Mouse (Mus musculus) embryonic facial prominence, embryonic 11.5 days (tissue): ENCODE data around the gene Fbxw7. TPM values are rescaled to one million over a fixed set of nuclear protein-coding genes. Genes with fewer than 3 reads are reported as not detected.

Source experiments
- ATAC-seq: fragments of 200-750 bp; cut with Nextera tagmentation; replicated peaks from 2 replicates; pipeline ENCODE4 v1.8.0; 2017; ENCODE audit warnings: low read depth; ENCODE audit not compliant: insufficient number of reproducible peaks, low FRiP score, low TSS enrichment
- DNase-seq: peaks from one replicate; pipeline ENCODE4 v3.0.0-alpha.2; 2015; ENCODE audit warnings: low spot score
- H3K27ac ChIP-seq: fragments of 300-500 bp; sonication (generic); replicated peaks from 2 replicates; pipeline ENCODE4 v1.5.1; 2014; ENCODE audit warnings: mild to moderate bottlenecking, low read depth, low read length, control low read depth
- H3K27me3 ChIP-seq: fragments of 300-500 bp; sonication (generic); 2 replicates; pipeline ENCODE4 v1.6.1; 2014; ENCODE audit warnings: mild to moderate bottlenecking, low read length, moderate library complexity, mixed read lengths; ENCODE audit not compliant: control insufficient read depth, insufficient read depth
- H3K36me3 ChIP-seq: fragments of 300-500 bp; sonication (generic); replicated peaks from 2 replicates; pipeline ENCODE4 v1.6.1; 2014; ENCODE audit warnings: low read depth, mild to moderate bottlenecking, low read length, moderate library complexity, mixed read lengths; ENCODE audit not compliant: control insufficient read depth, insufficient read depth
- H3K4me1 ChIP-seq: fragments of 300-500 bp; sonication (generic); 2 replicates; pipeline ENCODE4 v1.6.1; 2014; ENCODE audit warnings: low read length, mixed read lengths; ENCODE audit not compliant: control insufficient read depth, insufficient read depth
- H3K4me2 ChIP-seq: fragments of 300-500 bp; sonication (generic); 2 replicates; pipeline ENCODE4 v1.6.1; 2014; ENCODE audit warnings: low read depth, mild to moderate bottlenecking, control low read depth, low read length, moderate library complexity
- H3K4me3 ChIP-seq: fragments of 300-500 bp; sonication (generic); 2 replicates; pipeline ENCODE4 v1.5.1; 2014; ENCODE audit warnings: low read depth, low read length, control low read depth
- H3K9ac ChIP-seq: fragments of 300-500 bp; sonication (generic); replicated peaks from 2 replicates; pipeline ENCODE4 v1.6.1; 2014; ENCODE audit warnings: mild to moderate bottlenecking, control low read depth, low read length
- H3K9me3 ChIP-seq: fragments of 300-500 bp; sonication (generic); replicated peaks from 2 replicates; pipeline ENCODE4 v1.6.1; 2016; ENCODE audit warnings: mild to moderate bottlenecking, low read length, inconsistent platforms, mixed read lengths; ENCODE audit not compliant: control insufficient read depth
- WGBS: fragments of 180-500 bp; shearing (Covaris S2); extraction: QIAGEN DNeasy Blood & Tissue Kit; methylation state at CpG from one replicate; pipeline ENCODE4 v1.1.7; 2014; 5-methylcytosine and 5-hydroxymethylcytosine counted together
- polyA plus RNA-seq: library from polyadenylated mRNA; unstranded; fragments of >200 nt; fragmentation: Nextera tagmentation; extraction: Ambion mirVana; gene quantifications from 2 replicates; pipeline ENCODE4 v1.2.1, GENCODE M21; 2014

The Fbxw7 gene
- polyA plus RNA-seq, 1 experiment from 2014 or later, result 13.1 TPM

GRCm38 (mm10) chr3:84937360-84938355 lies 122.6 kb downstream of the Fbxw7 start:
- H3K36me3 ChIP-seq, result no peaks in the 10 kb centered on the region
- ATAC-seq (peak; percentile 67; the same call in 1 of the 2 replicates), DNase-seq (peak; percentile 21)
- H3K27ac ChIP-seq, result no peak overlapping the region
- H3K27me3 ChIP-seq, result no peaks in the 10 kb centered on the region
- no peak overlapping the region for H3K4me3 ChIP-seq
- 72% methylated on average over 12 of the region's 12 CpGs for WGBS
- no peaks in the 10 kb centered on the region for H3K9me3 ChIP-seq
- no peak overlapping the region for H3K4me2 ChIP-seq
- H3K9ac ChIP-seq, result no peak overlapping the region
- H3K4me1 ChIP-seq, result no peaks in the 10 kb centered on the region

GRCm38 (mm10) chr3:84944933-84945332 lies 129.9 kb downstream of the Fbxw7 start:
- Histone ChIP-seq H3K36me3 (no peaks in the 10 kb centered on the region), H3K27me3 (no peaks in the 10 kb centered on the region), H3K4me3 (no peak overlapping the region), H3K27ac (no peak overlapping the region), H3K4me2 (no peak overlapping the region), H3K4me1 (no peaks in the 10 kb centered on the region), H3K9me3 (no peaks in the 10 kb centered on the region), H3K9ac (no peak overlapping the region)
- no peak for ATAC-seq
- WGBS, result 92% methylated on average over 3 of the region's 3 CpGs
- DNase-seq, result no peak

GRCm38 (mm10) chr3:84946381-84946780 lies 131.3 kb downstream of the Fbxw7 start:
- Histone ChIP-seq H3K27me3 (no peaks in the 10 kb centered on the region), H3K27ac (no peak overlapping the region), H3K4me1 (no peaks in the 10 kb centered on the region), H3K36me3 (no peaks in the 10 kb centered on the region), H3K4me3 (no peak overlapping the region), H3K9me3 (no peaks in the 10 kb centered on the region), H3K4me2 (no peak overlapping the region), H3K9ac (no peak overlapping the region)
- no peak for DNase-seq
- WGBS, result 89% methylated on average over 1 of the region's 1 CpGs
- no peak for ATAC-seq

DNA sequence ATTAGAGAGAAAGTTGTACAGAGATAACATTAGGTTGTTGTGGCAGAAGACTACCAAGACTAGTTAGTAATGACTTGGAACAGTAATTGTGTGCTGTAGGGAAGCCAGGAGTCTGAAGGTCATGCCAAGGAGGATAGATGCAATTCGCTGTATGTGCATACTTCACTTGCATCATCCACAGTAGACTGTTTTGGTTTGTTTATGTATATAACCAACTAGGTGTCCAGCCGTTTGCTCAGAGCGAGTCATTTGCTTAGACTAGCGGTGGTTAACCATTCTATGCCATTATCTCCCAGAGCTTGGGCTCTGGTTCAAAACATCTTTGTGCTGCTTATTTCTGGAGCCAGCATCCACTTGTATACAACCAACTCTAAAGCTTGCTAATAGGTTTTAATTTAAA lies 134.3 kb downstream of the Fbxw7 start:
- Histone ChIP-seq H3K36me3 (no peaks in the 10 kb centered on the region), H3K4me3 (no peak overlapping the region), H3K4me2 (no peak overlapping the region), H3K27me3 (no peaks in the 10 kb centered on the region), H3K4me1 (no peaks in the 10 kb centered on the region), H3K9ac (no peak overlapping the region), H3K27ac (no peak overlapping the region), H3K9me3 (no peaks in the 10 kb centered on the region)
- ATAC-seq, result no peak
- no peak for DNase-seq
- WGBS, result 95% methylated on average over 4 of the region's 4 CpGs

- Histone ChIP-seq H3K4me1 (no peaks in the 10 kb centered on the region), H3K9me3 (no peaks in the 10 kb centered on the region), H3K36me3 (no peaks in the 10 kb centered on the region), H3K4me2 (peak overlapping the region; percentile 60), H3K9ac (no peak overlapping the region), H3K4me3 (peak overlapping the region; percentile 33), H3K27me3 (no peaks in the 10 kb centered on the region), H3K27ac (no peak overlapping the region)
- ATAC-seq (no peak), DNase-seq (no peak)
- WGBS, result 51% methylated on average over 2 of the region's 2 CpGs
These were observed 136.6 kb downstream of the Fbxw7 start for GRCm38 (mm10) chr3:84951698-84952097.

- Histone ChIP-seq H3K4me1 (no peaks in the 10 kb centered on the region), H3K4me2 (peak overlapping the region; percentile 60), H3K36me3 (no peaks in the 10 kb centered on the region), H3K27ac (0 out of 2 replicates have a peak overlapping the region, but pooled peaks have one; percentile 41), H3K9me3 (no peaks in the 10 kb centered on the region), H3K4me3 (peak overlapping the region; percentile 33), H3K27me3 (no peaks in the 10 kb centered on the region), H3K9ac (peak overlapping the region; percentile 50; the same call in 1 of the 2 replicates)
- DNase-seq (peak; percentile 87), ATAC-seq (peak; percentile 98)
- 7% methylated on average over 13 of the region's 13 CpGs for WGBS
These were observed 137.1 kb downstream of the Fbxw7 start for GRCm38 (mm10) chr3:84952135-84952534.

GRCm38 (mm10) chr3:84952585-84953187 lies 137.6 kb downstream of the Fbxw7 start:
- no peaks in the 10 kb centered on the region for H3K9me3 ChIP-seq
- no peaks in the 10 kb centered on the region for H3K36me3 ChIP-seq
- no peaks in the 10 kb centered on the region for H3K4me1 ChIP-seq
- ATAC-seq, result no peak
- H3K27ac ChIP-seq, result 0 out of 2 replicates have a peak overlapping the region, but pooled peaks have one; percentile 41
- H3K4me3 ChIP-seq, result peak overlapping the region; percentile 33
- H3K4me2 ChIP-seq, result peak overlapping the region; percentile 60
- H3K27me3 ChIP-seq, result no peaks in the 10 kb centered on the region
- 75% methylated on average over 7 of the region's 7 CpGs for WGBS
- peak overlapping the region; percentile 50; the same call in 1 of the 2 replicates for H3K9ac ChIP-seq
- DNase-seq, result no peak
